Mouse (Mus musculus) testis, adult 2 months (tissue): ENCODE data around the gene Sparcl1.

Experiments
- CTCF ChIP-seq: fragments of 200-500 bp; IDR thresholded peaks from 2 replicates; pipeline ENCODE4 v1.5.1; 2012; ENCODE audit warnings: low read depth, mild to moderate bottlenecking, inconsistent platforms, low read length, moderate library complexity; ENCODE audit not compliant: control insufficient read depth, insufficient read depth, insufficient replicate concordance
- POLR2A ChIP-seq: fragments of 200-500 bp; IDR thresholded peaks from 2 replicates; pipeline ENCODE4 v1.6.1; 2012; ENCODE audit warnings: low read depth, mild to moderate bottlenecking, inconsistent platforms, low read length, moderate library complexity; ENCODE audit not compliant: control insufficient read depth

- TF ChIP-seq POLR2A: no peak
- TF ChIP-seq CTCF: no peak
Observed at GRCm38 (mm10) chr5:104137920-104138541, 24.5 kb upstream of the Sparcl1 start.
